In the genomic region with DNA sequence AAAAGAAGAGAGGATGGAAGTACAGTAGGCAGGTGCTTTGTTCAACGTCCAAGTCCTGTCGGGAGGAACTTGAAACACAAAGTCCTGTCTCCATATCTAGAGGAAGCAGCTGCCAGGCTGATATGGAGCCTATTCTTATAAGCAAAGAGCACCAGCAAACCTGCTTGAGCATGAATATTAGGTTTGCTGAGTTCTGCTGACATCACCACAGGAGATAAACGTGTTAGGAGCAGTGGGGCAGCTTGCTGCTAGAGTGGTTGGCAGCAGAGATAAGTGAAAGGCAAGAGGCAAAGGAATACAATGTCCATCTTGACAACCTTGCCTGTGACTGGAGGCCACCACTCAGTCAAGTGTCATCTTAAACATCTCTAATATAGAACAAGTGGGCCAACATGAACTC, we compare ENCODE assay signal across 7 mouse cellular contexts.
ATAC-seq lines count a peak whose summit lies in the region.
"Not testable (repeated sequence)": the region's sequence is repeated elsewhere in the genome, so short reads cannot be mapped to it uniquely, and the experiment has no call there.

No protein-coding gene starts in this region.

- H3K4me1 ChIP-seq in heart, embryonic 12.5 days (replicated peaks); heart, embryonic 16.5 days (ENCODE audit: control insufficient read depth, insufficient read depth, low read length); intestine, embryonic 15.5 days (replicated peaks); liver, embryonic 16.5 days (ENCODE audit: control insufficient read depth, low read depth, low read length): not testable (repeated sequence)
- H3K4me1 ChIP-seq in liver, embryonic 12.5 days = peaks cover 12% of the 10 kb centered on the region

- not testable (repeated sequence) for H3K27me3 ChIP-seq in heart, embryonic 12.5 days (replicated peaks); heart, embryonic 16.5 days (ENCODE audit: control insufficient read depth, insufficient read depth, low read length); intestine, embryonic 15.5 days (replicated peaks); liver, embryonic 12.5 days (replicated peaks); liver, embryonic 16.5 days (ENCODE audit: control insufficient read depth, insufficient read depth, low read depth, low read length)

- ATAC-seq in common myeloid progenitor, adult 5-6 weeks (replicated peaks; ENCODE audit: low read depth, poor library complexity, severe bottlenecking) = peak; percentile 99
- ATAC-seq in heart, embryonic 12.5 days (ENCODE audit: insufficient number of reproducible peaks, low FRiP score) = peak; percentile 96
- ATAC-seq in heart, embryonic 16.5 days (replicated peaks; ENCODE audit: extremely low read depth, insufficient read depth, low FRiP score) = peak; percentile 65
- ATAC-seq in intestine, embryonic 15.5 days = peak; percentile 31; the same call in 1 of the 2 replicates
- ATAC-seq in liver, embryonic 12.5 days = peak; percentile 95
- peak; percentile 92 for ATAC-seq in liver, embryonic 16.5 days (ENCODE audit: low read depth)
- peak; percentile 98 for ATAC-seq in megakaryocyte progenitor cell, adult 5-6 weeks (replicated peaks; ENCODE audit: poor library complexity)

- not testable (repeated sequence) for H3K36me3 ChIP-seq in heart, embryonic 12.5 days; heart, embryonic 16.5 days (ENCODE audit: control insufficient read depth, insufficient read depth); intestine, embryonic 15.5 days; liver, embryonic 12.5 days; liver, embryonic 16.5 days (ENCODE audit: control insufficient read depth, insufficient read depth)

- 33% methylated on average over 1 of the region's 3 CpGs for WGBS in heart, embryonic 12.5 days
- no CpG with 5 or more reads among the region's 3 CpGs for WGBS in heart, embryonic 16.5 days
- 83% methylated on average over 1 of the region's 3 CpGs for WGBS in intestine, embryonic 15.5 days
- WGBS in liver, embryonic 12.5 days (ENCODE audit: insufficient replicate concordance) = no CpG with 5 or more reads among the region's 3 CpGs
- WGBS in liver, embryonic 16.5 days (ENCODE audit: insufficient replicate concordance) = no CpG with 5 or more reads among the region's 3 CpGs

- H3K4me2 ChIP-seq in heart, embryonic 12.5 days; heart, embryonic 16.5 days (ENCODE audit: low read depth, low read length); intestine, embryonic 15.5 days (replicated peaks); liver, embryonic 12.5 days; liver, embryonic 16.5 days (ENCODE audit: low read depth, low read length): not testable (repeated sequence)

- not testable (repeated sequence) for H3K4me3 ChIP-seq in heart, embryonic 12.5 days; heart, embryonic 16.5 days (ENCODE audit: low read length); intestine, embryonic 15.5 days (replicated peaks); liver, embryonic 12.5 days; liver, embryonic 16.5 days (ENCODE audit: low read depth, low read length)

- not testable (repeated sequence) for H3K9me3 ChIP-seq in heart, embryonic 12.5 days (replicated peaks); heart, embryonic 16.5 days (replicated peaks; ENCODE audit: control insufficient read depth, low read length); intestine, embryonic 15.5 days; liver, embryonic 12.5 days (replicated peaks); liver, embryonic 16.5 days (replicated peaks; ENCODE audit: control insufficient read depth, low read length)

- not testable (repeated sequence) for H3K9ac ChIP-seq in heart, embryonic 12.5 days; heart, embryonic 16.5 days (ENCODE audit: low read length); intestine, embryonic 15.5 days; liver, embryonic 12.5 days; liver, embryonic 16.5 days (ENCODE audit: low read depth, low read length)

- not testable (repeated sequence) for H3K27ac ChIP-seq in heart, embryonic 12.5 days (ENCODE audit: poor library complexity, severe bottlenecking); heart, embryonic 16.5 days (ENCODE audit: low read length); intestine, embryonic 15.5 days; liver, embryonic 12.5 days; liver, embryonic 16.5 days (ENCODE audit: low read length)

Comparison
In these comparisons a context has a peak if more than half of its experiments do, and no peak if none do; other contexts are left out.
1. ATAC-seq: peak in every context shown above with its lines; median percentile 99 in common myeloid progenitor, adult 5-6 weeks; 98 in megakaryocyte progenitor cell, adult 5-6 weeks; 96 in heart, embryonic 12.5 days; 95 in liver, embryonic 12.5 days; 92 in liver, embryonic 16.5 days; 65 in heart, embryonic 16.5 days; 31 in intestine, embryonic 15.5 days.